13 mouse cellular contexts compared by ENCODE assay signal in the genomic region with DNA sequence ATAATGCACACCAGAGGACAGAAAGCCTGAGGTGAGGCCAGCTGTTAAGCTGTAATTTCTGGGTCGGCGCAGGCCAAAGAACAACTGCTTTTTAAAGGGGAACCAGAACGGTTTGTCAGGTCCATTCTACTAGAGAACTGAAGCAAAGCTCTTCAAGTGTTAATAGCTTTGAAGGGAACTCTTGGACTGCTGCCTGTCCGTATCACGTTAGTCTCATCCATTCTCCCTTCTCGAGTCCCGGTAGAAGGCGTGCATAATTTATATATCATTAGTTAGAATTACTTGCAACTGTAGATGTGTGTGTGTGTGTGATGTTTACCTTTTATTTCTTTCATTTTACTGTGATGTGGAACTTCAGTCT.
"Had no signal": no experiment of that assay in that cellular context is flagged by ENCODE, and none has a peak within 500 bp of the region (broad histone marks: within the 10 kb centered on the region; RNA-seq: fewer than 3 reads in every experiment).

No protein-coding gene starts in this region.

- DNase-seq: kidney, postnatal 14 days; lung, adult 2 months; lung, postnatal 36 days; thymus, adult 2 months; thymus, postnatal 25 days had no signal

- H3K27ac ChIP-seq: left cerebral cortex, adult 2 months; limb, embryonic 10.5 days; liver, embryonic 15.5 days; stomach, embryonic 15.5 days had no signal

- H3K27me3 ChIP-seq: liver, embryonic 15.5 days; stomach, embryonic 15.5 days had no signal

- H3K4me1 ChIP-seq: limb, embryonic 10.5 days had no signal

- H3K4me3 ChIP-seq: left cerebral cortex, adult 2 months; limb, embryonic 10.5 days; liver, embryonic 15.5 days; stomach, embryonic 15.5 days had no signal

- ATAC-seq: intestine, embryonic 16.5 days; lung, postnatal 0 days; midbrain, embryonic 16.5 days had no signal

- H3K9me3 ChIP-seq: limb, embryonic 10.5 days; liver, embryonic 15.5 days; stomach, embryonic 15.5 days had no signal

- H3K9ac ChIP-seq: liver, embryonic 15.5 days; stomach, embryonic 15.5 days had no signal

- H3K4me2 ChIP-seq: liver, embryonic 11.5 days; liver, embryonic 15.5 days; stomach, embryonic 15.5 days had no signal

- H3K36me3 ChIP-seq: stomach, embryonic 15.5 days had no signal
